Mouse (Mus musculus): ENCODE measurements around the gene Dab2ip.

DNA sequence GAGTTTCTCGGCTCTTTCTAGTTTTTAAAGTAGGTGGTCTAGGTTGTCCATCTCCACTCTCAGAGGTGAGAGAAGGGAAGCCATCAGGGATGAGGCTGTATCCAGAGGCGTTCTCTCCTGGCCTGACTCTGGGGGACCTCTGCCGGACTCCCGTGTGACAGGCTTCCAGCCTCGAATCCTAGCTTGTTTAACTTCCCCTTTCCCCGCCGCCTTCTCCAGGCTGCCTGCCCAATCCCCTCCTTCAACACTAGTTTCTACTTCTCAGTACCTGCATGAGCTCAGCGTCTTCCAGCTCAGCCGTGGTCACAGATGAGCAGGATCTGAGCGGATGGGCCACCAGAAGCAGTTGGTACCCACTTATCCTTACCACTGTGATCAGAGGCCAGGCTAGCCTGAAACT is 31.3 kb downstream of the Dab2ip start:
- TF ChIP-seq EP300 (IDR thresholded peaks at IDR 0.05; ENCODE audit: insufficient read depth, low read depth, low read length): no peak
- no peak for TF ChIP-seq CTCF (IDR thresholded peaks at IDR 0.05)
